Mouse (Mus musculus) adrenal gland, postnatal 14 days (tissue): ENCODE data around the gene Ttll9. TPM values are rescaled to one million over a fixed set of nuclear protein-coding genes. Genes with fewer than 3 reads are reported as not detected.

Source experiments
- DNase-seq: peaks from one replicate; pipeline ENCODE4 v3.0.0; 2021; ENCODE audit warnings: mixed read lengths
- total RNA-seq: library from RNA; stranded (reverse); gene quantifications from 2 replicates; pipeline ENCODE4 v1.2.3, GENCODE M21; 2021

The Ttll9 gene
- total RNA-seq, 1 experiment from 2014 or later, result 0.48 TPM

GRCm38 (mm10) chr2:153013724-153014515 lies 51.6 kb downstream of the Ttll9 start:
- peak; percentile 52 for DNase-seq

GRCm38 (mm10) chr2:153014758-153015593 lies 52.7 kb downstream of the Ttll9 start, which contains the start of gene Pdrg1:
Pdrg1 (minus strand) TSS chr2:153015427.
- peak; percentile 98 for DNase-seq

- DNase-seq, result no peak
These were observed 53.5 kb downstream of the Ttll9 start for GRCm38 (mm10) chr2:153015804-153016203.

- DNase-seq, result no peak
These were observed 54.5 kb downstream of the Ttll9 start for GRCm38 (mm10) chr2:153016786-153017185.

DNA sequence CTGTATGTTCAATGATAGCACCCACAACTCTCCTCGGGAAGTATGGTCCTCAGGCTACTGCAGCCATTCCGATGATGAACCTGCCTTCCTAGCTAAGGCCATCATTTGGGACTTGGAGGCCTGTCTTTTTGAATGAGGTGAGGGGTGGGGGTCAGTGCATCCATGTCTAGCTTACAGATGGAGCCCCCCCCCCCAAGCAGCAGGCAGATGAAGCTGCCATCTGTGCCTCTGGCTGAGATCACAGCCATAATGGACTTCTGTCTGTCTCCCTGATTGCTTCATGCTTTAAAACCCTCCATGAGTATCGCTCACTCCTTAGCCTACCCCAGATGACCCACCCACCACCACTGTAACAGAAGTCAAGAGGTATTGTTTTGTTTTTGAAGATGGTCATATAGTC lies 57.1 kb downstream of the Ttll9 start:
- no peak for DNase-seq

DNA sequence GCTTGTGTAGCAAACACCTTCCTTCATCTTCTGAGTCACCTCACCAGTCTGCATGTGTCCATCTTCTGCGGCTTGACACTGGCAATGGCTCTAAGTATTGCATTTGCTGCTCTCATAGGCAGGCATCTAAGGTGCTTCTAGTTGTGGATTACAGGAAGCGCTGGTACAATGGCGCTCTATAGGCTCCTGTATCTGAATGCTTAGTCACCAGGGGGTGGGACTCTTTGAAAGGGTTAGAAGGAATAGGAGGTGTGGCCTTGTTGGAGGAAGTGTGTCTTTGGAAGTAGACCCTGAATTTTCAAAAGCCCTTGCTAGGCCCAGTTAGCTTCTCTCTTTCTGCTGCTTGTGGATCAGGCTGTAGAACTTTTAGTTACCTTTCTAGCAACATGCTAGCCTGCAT lies 58.9 kb downstream of the Ttll9 start:
- no peak for DNase-seq

- DNase-seq, result no peak
These were observed 60.6 kb downstream of the Ttll9 start for GRCm38 (mm10) chr2:153022855-153023254.

DNA sequence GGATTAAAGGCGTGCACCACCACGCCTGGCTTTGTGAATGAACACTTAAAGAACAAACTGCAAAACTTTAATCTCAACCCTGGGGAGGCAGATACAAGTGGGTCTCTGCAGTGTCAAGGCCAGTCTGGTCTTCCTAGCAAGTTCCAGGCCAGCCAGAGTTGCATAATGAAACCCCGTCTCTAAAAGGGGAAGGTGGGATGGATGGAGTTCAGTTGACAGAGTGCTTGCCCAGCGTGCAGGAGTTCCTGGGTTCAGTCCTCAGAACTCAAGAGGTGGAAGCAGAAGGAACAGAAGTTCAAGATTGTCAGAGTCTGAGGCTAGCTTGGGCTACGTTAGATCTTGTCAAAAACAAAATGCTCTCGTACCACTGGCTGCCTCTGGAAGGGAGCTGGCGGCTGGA lies 63.8 kb downstream of the Ttll9 start:
- no peak for DNase-seq

- DNase-seq, result no peak
These were observed 65.2 kb downstream of the Ttll9 start for GRCm38 (mm10) chr2:153027501-153027900.

DNA sequence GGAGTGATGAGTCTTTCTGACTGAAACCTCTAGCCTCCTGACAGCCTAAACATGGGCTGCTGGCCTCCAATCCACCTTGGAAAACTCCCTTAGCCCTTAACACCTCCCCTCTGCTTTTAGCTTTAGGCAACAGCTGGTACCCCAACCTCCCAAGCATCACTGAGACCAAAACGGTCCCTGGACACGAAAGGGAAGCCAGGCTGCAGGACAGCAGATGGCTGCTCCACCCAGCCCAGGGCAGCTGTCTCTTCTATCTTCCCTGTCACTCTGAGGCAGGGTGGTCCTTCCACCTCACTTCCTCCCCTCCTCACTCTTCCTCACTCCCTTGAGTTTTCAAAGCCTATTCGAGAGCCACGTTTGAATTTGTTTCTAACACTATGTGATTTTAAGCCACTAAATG lies 68.1 kb downstream of the Ttll9 start:
- no peak for DNase-seq

- peak; percentile 31 for DNase-seq
These were observed 69.1 kb downstream of the Ttll9 start, which contains the start of gene Xkr7 for GRCm38 (mm10) chr2:153031126-153032082. Xkr7 (plus strand) TSS chr2:153031852.

- DNase-seq, result peak; percentile 92
These were observed 70.0 kb downstream of the Ttll9 start for GRCm38 (mm10) chr2:153032083-153032842.

DNA sequence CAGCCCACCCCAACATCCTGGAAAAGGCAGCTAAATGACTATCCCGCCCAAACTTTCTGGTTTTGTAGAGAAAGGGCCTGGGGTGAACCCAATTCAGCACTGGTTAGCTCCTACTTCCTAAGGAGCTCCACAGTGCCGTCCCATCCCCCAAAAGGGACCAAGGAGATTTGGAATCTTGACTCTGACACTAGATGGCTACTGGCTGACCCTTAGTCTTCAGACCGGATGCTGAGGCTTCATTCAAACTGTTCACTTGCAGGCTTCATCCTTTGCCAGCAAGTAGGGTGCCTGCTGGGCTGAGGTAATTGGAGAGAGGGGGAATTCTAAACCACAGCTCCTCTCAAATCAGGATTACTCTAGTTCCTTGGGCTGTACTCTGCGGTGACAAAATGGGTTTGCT lies 70.7 kb downstream of the Ttll9 start:
- DNase-seq, result no peak

DNA sequence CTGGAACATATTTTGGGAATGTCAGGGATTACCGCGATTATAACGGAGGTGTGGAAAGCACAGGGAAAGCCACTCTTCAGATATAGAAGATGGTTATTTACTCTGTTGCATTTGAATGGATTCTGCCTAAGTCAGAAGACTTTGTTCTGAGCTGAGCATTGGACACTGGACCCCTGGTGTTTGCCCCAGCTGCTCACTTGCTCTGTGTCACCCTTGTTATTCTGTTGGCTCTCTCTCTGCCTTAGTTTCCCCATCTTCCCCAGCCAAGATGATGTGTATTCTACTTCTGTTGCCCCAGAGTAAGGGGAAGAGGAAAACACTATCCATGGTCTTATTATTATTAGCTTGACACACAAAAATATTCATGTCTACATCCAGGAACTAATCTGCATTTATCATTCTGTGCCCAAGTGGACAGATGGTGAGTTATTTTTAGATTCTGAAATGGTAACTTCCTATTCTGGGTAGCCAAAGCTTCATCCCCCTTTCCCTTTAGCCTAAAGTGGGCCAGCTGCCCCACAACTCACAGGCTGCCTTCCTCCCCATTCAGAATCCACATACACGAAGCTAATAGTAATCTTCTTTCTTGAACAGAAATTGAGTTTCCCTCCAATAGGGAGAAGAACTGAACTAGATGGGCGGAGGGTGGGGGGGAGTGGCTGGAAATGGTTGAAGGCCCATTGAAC lies 71.4 kb downstream of the Ttll9 start:
- no peak for DNase-seq

GRCm38 (mm10) chr2:153036690-153037089 lies 74.4 kb downstream of the Ttll9 start:
- DNase-seq, result no peak

DNA sequence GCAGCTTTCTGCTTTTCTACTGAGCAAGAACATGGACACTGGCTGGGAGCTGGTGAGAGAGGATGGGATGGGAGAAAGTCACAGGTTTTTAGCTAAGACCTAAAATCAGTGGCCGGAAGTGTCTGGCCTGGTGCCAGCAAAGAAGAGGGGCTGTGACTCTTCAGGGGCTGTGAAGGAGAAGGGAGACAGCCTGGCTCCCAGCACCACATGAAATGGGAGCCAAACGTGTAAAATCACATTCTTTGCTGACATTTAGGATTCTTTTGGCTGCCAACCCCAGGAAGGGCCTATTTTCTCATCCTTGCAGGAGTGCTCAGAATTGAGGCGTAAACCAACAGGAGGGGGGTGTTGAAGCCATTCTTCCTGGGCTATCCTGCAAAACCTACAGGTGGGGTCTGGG lies 81.6 kb downstream of the Ttll9 start:
- no peak for DNase-seq

DNA sequence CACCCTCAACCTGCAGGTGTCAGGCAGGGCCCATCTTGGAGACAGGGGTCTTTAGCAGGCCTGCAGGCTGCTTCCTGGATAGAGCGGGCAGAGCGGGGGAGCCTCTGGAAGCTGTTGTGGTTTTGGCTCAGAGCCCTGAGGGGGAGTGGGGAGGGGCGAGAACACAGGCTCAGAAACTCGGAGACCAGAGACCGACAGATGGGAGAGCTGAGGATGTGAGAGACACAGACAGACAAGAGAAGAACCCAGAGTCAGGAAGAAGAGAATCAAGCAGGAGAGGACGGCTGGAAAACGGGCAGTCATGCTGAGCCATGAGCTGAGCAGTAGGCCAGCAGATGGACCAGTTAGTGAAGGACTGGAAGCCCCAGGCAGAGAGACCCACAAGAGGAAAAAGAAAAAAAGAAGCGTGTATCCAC lies 83.6 kb downstream of the Ttll9 start:
- DNase-seq, result no peak

- peak; percentile 75 for DNase-seq
These were observed 85.7 kb downstream of the Ttll9 start for GRCm38 (mm10) chr2:153047828-153048465.

GRCm38 (mm10) chr2:153049288-153049996 lies 87.2 kb downstream of the Ttll9 start:
- no peak for DNase-seq

GRCm38 (mm10) chr2:153049997-153050358 lies 87.7 kb downstream of the Ttll9 start:
- no peak for DNase-seq
